Comparison of ENCODE assay signal across 15 mouse cellular contexts in genomic region chr11:100516291-100516690, GRCm38 (mm10). TPM values are rescaled to one million over a fixed set of nuclear protein-coding genes. Genes with fewer than 3 reads are reported as not detected.
DNase-seq lines count a peak whose midpoint lies in the region; ATAC-seq and TF ChIP-seq lines count a peak whose summit lies in the region.
"Had no signal": no experiment of that assay in that cellular context is flagged by ENCODE, and none has a peak within 500 bp of the region (broad histone marks: within the 10 kb centered on the region; RNA-seq: fewer than 3 reads in every experiment).

No protein-coding gene starts in this region.

- TF ChIP-seq CTCF in kidney, adult 2 months (conservative IDR thresholded peaks at IDR 0.05; ENCODE audit: insufficient read depth, insufficient read length, low read depth, low read length) = no peak
- TF ChIP-seq CTCF in lung, embryonic 14.5 days (IDR thresholded peaks at IDR 0.05; ENCODE audit: low read depth) = no peak

- no peak overlapping the region for H3K27ac ChIP-seq in kidney, adult 2 months (ENCODE audit: insufficient read depth, low read depth, low read length)
- no peak overlapping the region for H3K27ac ChIP-seq in kidney, embryonic 15.5 days
- no peak overlapping the region for H3K27ac ChIP-seq in lung, embryonic 14.5 days (ENCODE audit: low read depth)
- peak overlapping the region; percentile 5; the same call in 1 of the 2 replicates for H3K27ac ChIP-seq in stomach, embryonic 16.5 days (ENCODE audit: low read length)
- H3K27ac ChIP-seq: forebrain, embryonic 12.5 days; heart, embryonic 13.5 days; lung, embryonic 15.5 days; midbrain, embryonic 15.5 days had no signal

- WGBS in kidney, adult 2 months = 67% methylated on average over 9 of the region's 9 CpGs
- WGBS in kidney, embryonic 15.5 days = 50% methylated on average over 9 of the region's 9 CpGs
- 60% methylated on average over 9 of the region's 9 CpGs for WGBS in lung, embryonic 14.5 days
- WGBS in stomach, embryonic 16.5 days = 52% methylated on average over 9 of the region's 9 CpGs

- no peaks in the 10 kb centered on the region for H3K9me3 ChIP-seq in kidney, embryonic 15.5 days (replicated peaks)
- H3K9me3 ChIP-seq in lung, embryonic 14.5 days (ENCODE audit: low read depth, low read length) = no peaks in the 10 kb centered on the region
- no peaks in the 10 kb centered on the region for H3K9me3 ChIP-seq in stomach, embryonic 16.5 days (replicated peaks; ENCODE audit: control insufficient read depth, low read length)
- H3K9me3 ChIP-seq: forebrain, embryonic 12.5 days; heart, embryonic 13.5 days; lung, embryonic 15.5 days; midbrain, embryonic 15.5 days had no signal

- H3K4me2 ChIP-seq in kidney, embryonic 15.5 days = no peak overlapping the region
- H3K4me2 ChIP-seq in lung, embryonic 14.5 days = no peak overlapping the region
- H3K4me2 ChIP-seq in stomach, embryonic 16.5 days (ENCODE audit: low read depth, low read length) = no peak overlapping the region
- H3K4me2 ChIP-seq: forebrain, embryonic 12.5 days; heart, embryonic 13.5 days; lung, embryonic 15.5 days; midbrain, embryonic 15.5 days had no signal

- H3K27me3 ChIP-seq in kidney, adult 2 months (replicated peaks; ENCODE audit: control insufficient read depth, insufficient read depth, low read length) = no peaks in the 10 kb centered on the region
- no peaks in the 10 kb centered on the region for H3K27me3 ChIP-seq in kidney, embryonic 15.5 days
- H3K27me3 ChIP-seq in lung, embryonic 14.5 days (ENCODE audit: insufficient read depth, low read length) = no peaks in the 10 kb centered on the region
- H3K27me3 ChIP-seq in stomach, embryonic 16.5 days (ENCODE audit: control insufficient read depth, insufficient read depth, low read length) = no peaks in the 10 kb centered on the region
- H3K27me3 ChIP-seq: forebrain, embryonic 12.5 days; heart, embryonic 13.5 days; lung, embryonic 15.5 days; midbrain, embryonic 15.5 days had no signal

- TF ChIP-seq POLR2A in kidney, adult 2 months (IDR thresholded peaks at IDR 0.05; ENCODE audit: low read depth, low read length) = no peak

- peaks cover 26% of the 10 kb centered on the region for H3K4me1 ChIP-seq in kidney, adult 2 months (ENCODE audit: control insufficient read depth, insufficient read depth, low read length)
- H3K4me1 ChIP-seq in kidney, embryonic 15.5 days = peaks cover 44% of the 10 kb centered on the region
- no peaks in the 10 kb centered on the region for H3K4me1 ChIP-seq in lung, embryonic 14.5 days (ENCODE audit: insufficient read depth)
- 0 out of 2 replicates have a peak, but pooled peaks cover 11% of the 10 kb centered on the region for H3K4me1 ChIP-seq in stomach, embryonic 16.5 days (ENCODE audit: control insufficient read depth, insufficient read depth, low read length)
- H3K4me1 ChIP-seq: forebrain, embryonic 12.5 days; heart, embryonic 13.5 days; lung, embryonic 15.5 days; midbrain, embryonic 15.5 days had no signal

- H3K36me3 ChIP-seq in kidney, adult 2 months (ENCODE audit: control insufficient read depth, insufficient read depth, low read length) = peaks cover 4% of the 10 kb centered on the region; the same call in 1 of the 2 replicates
- H3K36me3 ChIP-seq in kidney, embryonic 15.5 days = peaks cover 96% of the 10 kb centered on the region
- peaks cover 97% of the 10 kb centered on the region for H3K36me3 ChIP-seq in lung, embryonic 14.5 days (ENCODE audit: insufficient read depth)
- H3K36me3 ChIP-seq in stomach, embryonic 16.5 days (ENCODE audit: control insufficient read depth, insufficient read depth, low read length) = peaks cover 27% of the 10 kb centered on the region; the same call in 1 of the 2 replicates

- H3K4me3 ChIP-seq in kidney, adult 2 months (ENCODE audit: insufficient read depth, low read depth, low read length) = no peak overlapping the region
- H3K4me3 ChIP-seq in kidney, embryonic 15.5 days (replicated peaks) = no peak overlapping the region
- H3K4me3 ChIP-seq in lung, embryonic 14.5 days (ENCODE audit: low read depth, low read length) = no peak overlapping the region
- no peak overlapping the region for H3K4me3 ChIP-seq in stomach, embryonic 16.5 days (replicated peaks; ENCODE audit: low read length)
- H3K4me3 ChIP-seq: forebrain, embryonic 12.5 days; heart, embryonic 13.5 days; lung, embryonic 15.5 days; midbrain, embryonic 15.5 days had no signal

- peak; percentile 21 for DNase-seq in kidney, adult 2 months
- peak; percentile 54 for DNase-seq in lung, embryonic 14.5 days
- no peak for DNase-seq in lung, postnatal 14 days
- peak; percentile 76 for DNase-seq in adrenal gland, postnatal 14 days
- DNase-seq in left cerebral cortex, adult 11 months (ENCODE audit: low spot score) = no peak
- DNase-seq: cerebellum, adult 2 months; heart, postnatal 4 days; liver; spleen, adult 18-20 months had no signal

- ATAC-seq in kidney, embryonic 15.5 days (replicated peaks; ENCODE audit: low FRiP score) = no peak
- no peak for ATAC-seq in lung, embryonic 14.5 days (ENCODE audit: insufficient read depth)
- ATAC-seq in stomach, embryonic 16.5 days (ENCODE audit: insufficient read depth, low FRiP score) = peak; percentile 37
- ATAC-seq: midbrain, embryonic 15.5 days had no signal

- no peak overlapping the region for H3K9ac ChIP-seq in kidney, embryonic 15.5 days
- H3K9ac ChIP-seq in lung, embryonic 14.5 days = no peak overlapping the region
- H3K9ac ChIP-seq in stomach, embryonic 16.5 days (ENCODE audit: low read length) = 0 out of 2 replicates have a peak overlapping the region, but pooled peaks have one; percentile 48
- H3K9ac ChIP-seq: forebrain, embryonic 12.5 days; heart, embryonic 13.5 days; lung, embryonic 15.5 days; midbrain, embryonic 15.5 days had no signal

RNA-seq across cellular contexts. Expression of gene Acly, which starts 11.5 kb away (rescaled TPM):
- polyA plus RNA-seq in kidney, adult 2 months (2012; rRNA removed) = 181 and 191 TPM in 2 replicates
- polyA plus RNA-seq in kidney, embryonic 15.5 days (2015; fragmentation: Nextera tagmentation; extraction: Ambion mirVana) = 151 and 175 TPM in 2 replicates
- polyA plus RNA-seq in lung, embryonic 14.5 days (2014; fragmentation: Nextera tagmentation; extraction: Ambion mirVana) = 140 and 146 TPM in 2 replicates
- total RNA-seq in adrenal gland, postnatal 14 days (2021) = 805 and 809 TPM in 2 replicates
- 178 and 192 TPM in 2 replicates for polyA plus RNA-seq in stomach, embryonic 16.5 days (2015; fragmentation: Nextera tagmentation; extraction: Ambion mirVana)

RNA-seq across cellular contexts. Expression of gene Ttc25, which starts 29.1 kb away (rescaled TPM):
- polyA plus RNA-seq in kidney, adult 2 months (2012; rRNA removed) = 0.84 and 1.4 TPM in 2 replicates
- 0.99 and 1.1 TPM in 2 replicates for polyA plus RNA-seq in kidney, embryonic 15.5 days (2015; fragmentation: Nextera tagmentation; extraction: Ambion mirVana)
- 0.74 and 0.87 TPM in 2 replicates for polyA plus RNA-seq in lung, embryonic 14.5 days (2014; fragmentation: Nextera tagmentation; extraction: Ambion mirVana)
- total RNA-seq in adrenal gland, postnatal 14 days (2021) = 1.3 TPM in 2 replicates
- 0.40 and 0.60 TPM in 2 replicates for polyA plus RNA-seq in stomach, embryonic 16.5 days (2015; fragmentation: Nextera tagmentation; extraction: Ambion mirVana)

RNA-seq across cellular contexts. Expression of gene Klhl11, which starts 43.8 kb away (rescaled TPM):
- polyA plus RNA-seq in kidney, adult 2 months (2012; rRNA removed) = 2.3 and 3.3 TPM in 2 replicates
- polyA plus RNA-seq in kidney, embryonic 15.5 days (2015; fragmentation: Nextera tagmentation; extraction: Ambion mirVana) = 8.4 and 10.0 TPM in 2 replicates
- polyA plus RNA-seq in lung, embryonic 14.5 days (2014; fragmentation: Nextera tagmentation; extraction: Ambion mirVana) = 10.9 and 12.3 TPM in 2 replicates
- total RNA-seq in adrenal gland, postnatal 14 days (2021) = 42.9 and 44.2 TPM in 2 replicates
- polyA plus RNA-seq in stomach, embryonic 16.5 days (2015; fragmentation: Nextera tagmentation; extraction: Ambion mirVana) = 7.4 and 7.5 TPM in 2 replicates

RNA-seq across cellular contexts. Expression of gene Cnp, which starts 58.4 kb away (rescaled TPM):
- polyA plus RNA-seq in kidney, adult 2 months (2012; rRNA removed) = 10.5 and 13.5 TPM in 2 replicates
- 25.3 and 29.6 TPM in 2 replicates for polyA plus RNA-seq in kidney, embryonic 15.5 days (2015; fragmentation: Nextera tagmentation; extraction: Ambion mirVana)
- 24.4 and 25.4 TPM in 2 replicates for polyA plus RNA-seq in lung, embryonic 14.5 days (2014; fragmentation: Nextera tagmentation; extraction: Ambion mirVana)
- 35.5 and 38.4 TPM in 2 replicates for total RNA-seq in adrenal gland, postnatal 14 days (2021)
- polyA plus RNA-seq in stomach, embryonic 16.5 days (2015; fragmentation: Nextera tagmentation; extraction: Ambion mirVana) = 38.9 and 40.6 TPM in 2 replicates

Comparison
In these comparisons a context has a peak if more than half of its experiments do, and no peak if none do; other contexts are left out.
1. DNase-seq: peak in kidney, adult 2 months (single experiment), lung, embryonic 14.5 days (single experiment) and adrenal gland, postnatal 14 days (single experiment); none in lung, postnatal 14 days (single experiment) and left cerebral cortex, adult 11 months (single experiment).